Mouse (Mus musculus): Measurements from ENCODE around the gene Pip4k2a. TPM values are rescaled to one million over a fixed set of nuclear protein-coding genes. Genes with fewer than 3 reads are reported as not detected.

The Pip4k2a gene
- polyA plus RNA-seq, 1 experiment from 2014 or later, result 13.5 TPM

DNA sequence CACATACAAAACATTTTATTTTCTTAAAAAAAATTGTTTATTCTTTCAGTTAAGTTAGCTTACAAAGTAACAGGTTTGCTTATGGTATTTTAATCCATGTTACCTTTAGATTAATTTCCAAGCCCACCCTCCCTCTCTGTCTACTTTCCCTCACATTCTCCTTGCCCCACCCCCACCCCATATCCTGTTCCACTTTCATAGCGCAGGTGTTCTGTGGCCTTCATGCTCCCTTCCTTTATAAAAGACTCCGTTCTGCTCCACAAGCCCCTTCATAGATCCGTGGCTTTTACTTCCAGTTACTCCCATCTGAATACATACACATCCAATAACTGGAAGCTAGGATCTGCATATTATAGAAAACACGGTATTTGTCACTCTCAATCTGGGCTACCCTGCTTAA, 9.7 kb upstream of the Pip4k2a start:
- Histone ChIP-seq H3K27ac (ENCODE audit: low read length) (no peak overlapping the region), H3K4me2 (ENCODE audit: low read depth, low read length) (no peak overlapping the region), H3K9me3 (replicated peaks; ENCODE audit: control insufficient read depth, low read length) (no peaks in the 10 kb centered on the region), H3K27me3 (ENCODE audit: control insufficient read depth, insufficient read depth, low read depth, low read length) (no peaks in the 10 kb centered on the region), H3K36me3 (ENCODE audit: control insufficient read depth, insufficient read depth) (no peaks in the 10 kb centered on the region), H3K4me1 (ENCODE audit: control insufficient read depth, low read depth, low read length) (peaks cover 15% of the 10 kb centered on the region), H3K9ac (ENCODE audit: low read depth, low read length) (no peak overlapping the region), H3K4me3 (ENCODE audit: low read depth, low read length) (no peak overlapping the region)
- 62% methylated on average over 4 of the region's 4 CpGs for WGBS (ENCODE audit: insufficient replicate concordance)
- ATAC-seq (ENCODE audit: low read depth), result no peak

GRCm38 (mm10) chr2:19006124-19006523, 8.2 kb upstream of the Pip4k2a start:
- 70% methylated on average over 7 of the region's 7 CpGs for WGBS (ENCODE audit: insufficient replicate concordance)
- no peak overlapping the region for H3K4me2 ChIP-seq (ENCODE audit: low read depth, low read length)
- peak overlapping the region; percentile 2; the same call in 1 of the 2 replicates for H3K27ac ChIP-seq (ENCODE audit: low read length)

GRCm38 (mm10) chr2:19004801-19005200, 6.9 kb upstream of the Pip4k2a start:
- H3K27ac ChIP-seq (ENCODE audit: low read length), result no peak overlapping the region; the same call in 1 of the 2 replicates
- no peak overlapping the region for H3K9ac ChIP-seq (ENCODE audit: low read depth, low read length)
- peaks cover 6% of the 10 kb centered on the region for H3K4me1 ChIP-seq (ENCODE audit: control insufficient read depth, low read depth, low read length)
- H3K9me3 ChIP-seq (replicated peaks; ENCODE audit: control insufficient read depth, low read length), result no peaks in the 10 kb centered on the region
- no peak overlapping the region for H3K4me2 ChIP-seq (ENCODE audit: low read depth, low read length)
- no peaks in the 10 kb centered on the region for H3K27me3 ChIP-seq (ENCODE audit: control insufficient read depth, insufficient read depth, low read depth, low read length)
- 23% methylated on average over 10 of the region's 10 CpGs for WGBS (ENCODE audit: insufficient replicate concordance)
- no peak overlapping the region for H3K4me3 ChIP-seq (ENCODE audit: low read depth, low read length)
- peak; percentile 35 for ATAC-seq (ENCODE audit: low read depth)
- H3K36me3 ChIP-seq (ENCODE audit: control insufficient read depth, insufficient read depth), result no peaks in the 10 kb centered on the region

More at GRCm38 (mm10) chr2:19006124-19006523, 8.2 kb upstream of the Pip4k2a start:
- Histone ChIP-seq H3K9me3 (replicated peaks; ENCODE audit: control insufficient read depth, low read length) (no peaks in the 10 kb centered on the region), H3K4me3 (ENCODE audit: low read depth, low read length) (no peak overlapping the region), H3K9ac (ENCODE audit: low read depth, low read length) (no peak overlapping the region), H3K4me1 (ENCODE audit: control insufficient read depth, low read depth, low read length) (peaks cover 12% of the 10 kb centered on the region), H3K27me3 (ENCODE audit: control insufficient read depth, insufficient read depth, low read depth, low read length) (no peaks in the 10 kb centered on the region), H3K36me3 (ENCODE audit: control insufficient read depth, insufficient read depth) (no peaks in the 10 kb centered on the region)
- no peak for ATAC-seq (ENCODE audit: low read depth)

DNA sequence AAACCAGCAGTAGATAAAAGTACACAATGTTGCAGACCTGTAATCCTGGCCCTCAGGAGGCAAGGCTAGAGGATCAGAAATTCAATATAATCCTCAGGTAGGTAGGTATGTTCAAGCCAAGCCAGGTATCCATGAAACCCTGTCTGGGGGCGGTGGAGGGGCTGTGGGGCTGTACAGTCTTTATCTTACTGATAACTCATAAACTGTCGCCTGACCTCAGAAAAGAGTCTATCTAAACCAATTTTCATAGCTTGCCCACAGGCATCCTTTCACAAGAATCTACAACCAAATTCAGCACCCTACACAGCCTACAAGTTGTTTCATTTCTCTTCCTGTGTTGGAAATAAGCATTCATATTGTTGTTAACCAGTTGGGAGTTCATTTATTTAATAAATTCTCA, 1.5 kb upstream of the Pip4k2a start:
- H3K9me3 ChIP-seq (replicated peaks; ENCODE audit: control insufficient read depth, low read length), result no peaks in the 10 kb centered on the region
- H3K9ac ChIP-seq (ENCODE audit: low read depth, low read length), result no peak overlapping the region
- WGBS (ENCODE audit: insufficient replicate concordance), result 31% methylated on average over 2 of the region's 2 CpGs
- no peaks in the 10 kb centered on the region for H3K36me3 ChIP-seq (ENCODE audit: control insufficient read depth, insufficient read depth)
- H3K4me3 ChIP-seq (ENCODE audit: low read depth, low read length), result no peak overlapping the region
- no peak overlapping the region for H3K27ac ChIP-seq (ENCODE audit: low read length)
- peak overlapping the region; percentile 85; the same call in 1 of the 2 replicates for H3K4me2 ChIP-seq (ENCODE audit: low read depth, low read length)
- H3K4me1 ChIP-seq (ENCODE audit: control insufficient read depth, low read depth, low read length), result peaks cover 22% of the 10 kb centered on the region
- H3K27me3 ChIP-seq (ENCODE audit: control insufficient read depth, insufficient read depth, low read depth, low read length), result no peaks in the 10 kb centered on the region; the same call in 1 of the 2 replicates
- ATAC-seq (ENCODE audit: low read depth), result no peak

DNA sequence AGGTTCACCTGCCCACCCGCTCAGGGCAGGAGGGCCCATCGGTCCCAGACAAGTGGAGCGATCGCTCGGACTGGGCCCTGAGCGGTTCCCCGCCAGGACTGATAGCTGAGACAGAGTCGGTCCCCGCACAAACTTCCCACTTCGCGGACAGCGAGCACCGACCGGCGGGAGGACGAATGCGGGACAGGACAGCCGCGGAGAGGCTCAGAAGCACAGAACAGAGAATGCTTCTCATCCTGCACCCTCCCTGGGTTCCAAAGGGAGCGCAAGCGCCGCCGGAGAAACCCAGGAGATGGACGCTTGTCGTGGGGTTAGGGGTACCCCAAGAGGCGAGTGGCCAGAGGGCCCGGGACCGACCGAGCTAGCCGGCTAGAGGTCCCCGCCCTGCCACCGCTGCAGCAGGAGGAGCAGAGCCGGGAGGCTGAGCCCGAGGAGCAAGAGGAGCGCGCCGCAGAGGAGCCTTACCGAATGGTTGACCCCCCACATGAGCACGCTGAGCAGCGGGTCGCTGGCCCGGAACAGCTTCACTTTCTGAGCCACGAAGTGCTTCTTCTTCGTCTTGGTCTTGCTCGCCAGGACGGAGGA, 447 bp downstream of the Pip4k2a start:
- peak; percentile 59 for ATAC-seq (ENCODE audit: low read depth)
- peak overlapping the region; percentile 99 for H3K27ac ChIP-seq (ENCODE audit: low read length)
- no peaks in the 10 kb centered on the region; the same call in 1 of the 2 replicates for H3K27me3 ChIP-seq (ENCODE audit: control insufficient read depth, insufficient read depth, low read depth, low read length)
- peak overlapping the region; percentile 81 for H3K4me3 ChIP-seq (ENCODE audit: low read depth, low read length)
- no peaks in the 10 kb centered on the region for H3K36me3 ChIP-seq (ENCODE audit: control insufficient read depth, insufficient read depth)
- H3K4me1 ChIP-seq (ENCODE audit: control insufficient read depth, low read depth, low read length), result peaks cover 40% of the 10 kb centered on the region
- peak overlapping the region; percentile 97 for H3K9ac ChIP-seq (ENCODE audit: low read depth, low read length)
- H3K9me3 ChIP-seq (replicated peaks; ENCODE audit: control insufficient read depth, low read length), result no peaks in the 10 kb centered on the region
- H3K4me2 ChIP-seq (ENCODE audit: low read depth, low read length), result peak overlapping the region; percentile 85
- WGBS (ENCODE audit: insufficient replicate concordance), result under 1% methylated on average over 46 of the region's 46 CpGs

GRCm38 (mm10) chr2:18996451-18997211, 1.3 kb downstream of the Pip4k2a start:
- ATAC-seq (ENCODE audit: low read depth), result no peak
- H3K27ac ChIP-seq (ENCODE audit: low read length), result peak overlapping the region; percentile 99

DNA sequence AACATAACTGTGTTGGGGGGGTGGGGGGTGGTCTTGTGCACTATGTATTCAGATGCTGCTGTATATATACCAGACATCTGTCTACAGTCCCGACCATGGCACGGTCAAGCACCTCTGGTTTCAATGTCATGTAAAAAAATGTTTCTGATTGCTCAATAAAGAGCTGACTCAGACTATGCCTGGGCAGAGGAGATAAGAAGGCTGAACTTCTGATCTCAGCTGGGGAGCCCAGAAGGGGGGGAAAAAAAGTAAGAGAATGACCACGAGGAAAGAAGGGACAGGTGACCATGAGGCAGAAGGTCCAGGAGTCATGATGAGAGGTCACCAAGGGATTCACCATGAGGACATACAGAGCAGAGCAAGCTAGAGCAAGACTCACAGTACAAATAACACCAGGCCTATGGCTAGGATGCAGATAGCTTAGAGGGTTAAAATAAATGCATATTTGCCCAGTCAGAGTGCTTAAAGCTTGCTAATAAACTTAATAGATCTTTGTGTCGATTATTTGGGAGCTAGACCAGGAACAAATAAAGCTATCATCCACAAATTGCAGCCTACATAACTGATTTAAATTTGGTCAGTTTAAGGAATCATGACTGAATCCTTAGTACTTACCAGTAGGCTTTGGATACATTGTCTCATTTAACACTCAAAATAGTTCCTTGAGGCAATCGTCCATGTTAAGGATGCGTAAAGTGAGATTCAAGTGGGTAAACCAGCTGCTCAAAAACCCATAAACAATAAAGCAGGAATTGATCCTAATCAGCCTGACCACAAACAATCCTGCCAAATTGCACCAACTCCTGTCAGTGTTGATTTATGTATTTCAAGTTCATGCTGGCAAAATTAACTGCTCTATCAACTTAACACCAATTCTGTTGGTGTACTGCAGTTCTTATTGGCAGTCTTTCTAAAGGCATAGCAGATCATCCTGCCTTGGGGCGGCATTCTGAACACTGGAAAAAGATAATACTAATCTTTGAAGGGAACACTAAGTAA, 5.1 kb downstream of the Pip4k2a start:
- H3K4me1 ChIP-seq (ENCODE audit: control insufficient read depth, low read depth, low read length), result peaks cover 35% of the 10 kb centered on the region
- peak overlapping the region; percentile 50 for H3K4me2 ChIP-seq (ENCODE audit: low read depth, low read length)
- WGBS (ENCODE audit: insufficient replicate concordance), result 22% methylated on average over 7 of the region's 7 CpGs

More at GRCm38 (mm10) chr2:18996451-18997211, 1.3 kb downstream of the Pip4k2a start:
- H3K9me3 ChIP-seq (replicated peaks; ENCODE audit: control insufficient read depth, low read length), result no peaks in the 10 kb centered on the region
- no peaks in the 10 kb centered on the region; the same call in 1 of the 2 replicates for H3K27me3 ChIP-seq (ENCODE audit: control insufficient read depth, insufficient read depth, low read depth, low read length)
- peak overlapping the region; percentile 81 for H3K4me3 ChIP-seq (ENCODE audit: low read depth, low read length)
- peaks cover 46% of the 10 kb centered on the region for H3K4me1 ChIP-seq (ENCODE audit: control insufficient read depth, low read depth, low read length)
- H3K4me2 ChIP-seq (ENCODE audit: low read depth, low read length), result peak overlapping the region; percentile 85
- no peaks in the 10 kb centered on the region for H3K36me3 ChIP-seq (ENCODE audit: control insufficient read depth, insufficient read depth)
- peak overlapping the region; percentile 97 for H3K9ac ChIP-seq (ENCODE audit: low read depth, low read length)
- WGBS (ENCODE audit: insufficient replicate concordance), result under 1% methylated on average over 25 of the region's 25 CpGs

GRCm38 (mm10) chr2:18988885-18989284, 9.0 kb downstream of the Pip4k2a start:
- Histone ChIP-seq H3K27me3 (ENCODE audit: control insufficient read depth, insufficient read depth, low read depth, low read length) (no peaks in the 10 kb centered on the region), H3K9me3 (replicated peaks; ENCODE audit: control insufficient read depth, low read length) (no peaks in the 10 kb centered on the region), H3K36me3 (ENCODE audit: control insufficient read depth, insufficient read depth) (no peaks in the 10 kb centered on the region), H3K4me2 (ENCODE audit: low read depth, low read length) (no peak overlapping the region), H3K4me1 (ENCODE audit: control insufficient read depth, low read depth, low read length) (peaks cover 24% of the 10 kb centered on the region), H3K9ac (ENCODE audit: low read depth, low read length) (no peak overlapping the region), H3K27ac (ENCODE audit: low read length) (no peak overlapping the region), H3K4me3 (ENCODE audit: low read depth, low read length) (no peak overlapping the region)
- WGBS (ENCODE audit: insufficient replicate concordance), result 54% methylated on average over 3 of the region's 3 CpGs
- no peak for ATAC-seq (ENCODE audit: low read depth)

More for the DNA sequence above, 5.1 kb downstream of the Pip4k2a start:
- H3K9ac ChIP-seq (ENCODE audit: low read depth, low read length), result peak overlapping the region; percentile 30
- peak; percentile 89 for ATAC-seq (ENCODE audit: low read depth)
- no peaks in the 10 kb centered on the region for H3K9me3 ChIP-seq (replicated peaks; ENCODE audit: control insufficient read depth, low read length)
- peak overlapping the region; percentile 76 for H3K27ac ChIP-seq (ENCODE audit: low read length)
- H3K36me3 ChIP-seq (ENCODE audit: control insufficient read depth, insufficient read depth), result no peaks in the 10 kb centered on the region
- peak overlapping the region; percentile 21 for H3K4me3 ChIP-seq (ENCODE audit: low read depth, low read length)
- H3K27me3 ChIP-seq (ENCODE audit: control insufficient read depth, insufficient read depth, low read depth, low read length), result no peaks in the 10 kb centered on the region
